Mouse (Mus musculus) CH12.LX (cell line): ENCODE results near the gene A530084C06Rik. TPM values are rescaled to one million over a fixed set of nuclear protein-coding genes. Genes with fewer than 3 reads are reported as not detected.

Experiments used
- DNase-seq: peaks from one replicate; pipeline ENCODE4 v3.0.0-alpha.2; 2013; ENCODE audit errors: extremely low read depth
- H3K27ac ChIP-seq: 2 replicates; pipeline ENCODE4 v1.5.1; 2012; ENCODE audit warnings: low read depth, mild to moderate bottlenecking, control low read depth, moderate library complexity; ENCODE audit not compliant: insufficient read depth
- H3K27me3 ChIP-seq: replicated peaks from 2 replicates; pipeline ENCODE3; 2012; ENCODE audit warnings: inconsistent platforms
- H3K36me3 ChIP-seq, 2 experiments: replicated peaks in 1 of 2; 2 replicates each; pipeline versions ENCODE3 to v1.6.1; 2012; ENCODE audit warnings: inconsistent platforms in 1 of 2, low read length in 1 of 2, mild to moderate bottlenecking in 1 of 2, mixed read lengths in 1 of 2, moderate library complexity in 1 of 2; ENCODE audit not compliant: control insufficient read depth in 1 of 2, insufficient read depth in 1 of 2
- H3K4me1 ChIP-seq, 2 experiments: 2 replicates each; pipeline ENCODE4 v1.6.1; 2012; ENCODE audit warnings: inconsistent platforms in 1 of 2, moderate library complexity in 1 of 2; ENCODE audit not compliant: insufficient read depth in 2 of 2, control insufficient read depth in 1 of 2
- H3K4me2 ChIP-seq: 2 replicates; pipeline ENCODE4 v1.6.1; 2012; ENCODE audit warnings: low read depth, mild to moderate bottlenecking, control low read depth; ENCODE audit not compliant: poor library complexity, insufficient read depth, severe bottlenecking
- H3K4me3 ChIP-seq, 3 experiments: fragments of 150-350 bp in 1 of 3; sonication (generic) in 1 of 3; replicated peaks in 1 of 3; 2 replicates each; pipeline versions ENCODE3 to v1.5.1; 2011 to 2012; ENCODE audit warnings: low read depth in 2 of 3, low read length in 2 of 3, mild to moderate bottlenecking in 2 of 3, moderate library complexity in 2 of 3, control low read depth in 1 of 3, improper control_type of control experiment in 1 of 3, inconsistent platforms in 1 of 3, mixed read lengths in 1 of 3; ENCODE audit not compliant: poor library complexity in 1 of 3
- H3K79me2 ChIP-seq: replicated peaks from 2 replicates; pipeline ENCODE4 v1.6.1; 2012; ENCODE audit warnings: mild to moderate bottlenecking, moderate library complexity; ENCODE audit not compliant: control insufficient read depth, poor library complexity, insufficient read depth, severe bottlenecking; ENCODE audit errors: extremely low read depth
- H3K9ac ChIP-seq: 2 replicates; pipeline ENCODE4 v1.6.1; 2012; ENCODE audit warnings: low read depth, mild to moderate bottlenecking, control low read depth, moderate library complexity; ENCODE audit not compliant: insufficient read depth
- H3K9me3 ChIP-seq: replicated peaks from 2 replicates; pipeline ENCODE3; 2012; ENCODE audit warnings: low read length, inconsistent platforms, mixed read lengths
- BHLHE40 ChIP-seq: IDR thresholded peaks from 2 replicates; pipeline ENCODE4 v1.6.1; 2011; ENCODE audit warnings: mild to moderate bottlenecking, low read depth, low read length, improper control_type of control experiment
- CHD1 ChIP-seq: IDR thresholded peaks from 2 replicates; pipeline ENCODE4 v1.6.1; 2012; ENCODE audit warnings: low read depth, low read length, improper control_type of control experiment, inconsistent platforms
- CHD2 ChIP-seq: IDR thresholded peaks from 2 replicates; pipeline ENCODE4 v1.6.1; 2011; ENCODE audit warnings: low read length, improper control_type of control experiment
- EP300 ChIP-seq: IDR thresholded peaks from 2 replicates; pipeline ENCODE4 v1.6.1; 2011; ENCODE audit warnings: low read length, improper control_type of control experiment
- ETS1 ChIP-seq: conservative IDR thresholded peaks from 2 replicates; pipeline ENCODE4 v1.6.1; 2012; ENCODE audit warnings: low read depth, mild to moderate bottlenecking, inconsistent platforms, low read length, improper control_type of control experiment, moderate library complexity
- HCFC1 ChIP-seq: IDR thresholded peaks from 2 replicates; pipeline ENCODE4 v1.6.1; 2012; ENCODE audit warnings: low read depth, mild to moderate bottlenecking, inconsistent platforms, low read length, improper control_type of control experiment
- IRF4 ChIP-seq: IDR thresholded peaks from 2 replicates; pipeline ENCODE4 v1.6.1; 2014; ENCODE audit warnings: low read depth, mild to moderate bottlenecking, inconsistent platforms, low read length, improper control_type of control experiment
- JUND ChIP-seq: conservative IDR thresholded peaks from 2 replicates; pipeline ENCODE4 v1.6.1; 2011; ENCODE audit warnings: low read depth, low read length, improper control_type of control experiment
- MAFK ChIP-seq: IDR thresholded peaks from 2 replicates; pipeline ENCODE4 v1.6.1; 2011; ENCODE audit warnings: low read length, improper control_type of control experiment; ENCODE audit not compliant: insufficient replicate concordance
- MAX ChIP-seq: IDR thresholded peaks from 2 replicates; pipeline ENCODE4 v1.6.1; 2011; ENCODE audit warnings: low read length, improper control_type of control experiment
- MAZ ChIP-seq: IDR thresholded peaks from 2 replicates; pipeline ENCODE4 v1.6.1; 2012; ENCODE audit warnings: low read depth, mild to moderate bottlenecking, inconsistent platforms, low read length, improper control_type of control experiment, moderate library complexity
- MXI1 ChIP-seq: IDR thresholded peaks from 2 replicates; pipeline ENCODE4 v1.6.1; 2011; ENCODE audit warnings: mild to moderate bottlenecking, low read depth, low read length, improper control_type of control experiment
- NRF1 ChIP-seq: IDR thresholded peaks from 2 replicates; pipeline ENCODE4 v1.6.1; 2014; ENCODE audit warnings: low read depth, mild to moderate bottlenecking, inconsistent platforms, low read length, improper control_type of control experiment, moderate library complexity
- PAX5 ChIP-seq: IDR thresholded peaks from 2 replicates; pipeline ENCODE4 v1.6.1; 2012; ENCODE audit warnings: low read length, inconsistent platforms, mixed read lengths
- POLR2A ChIP-seq: IDR thresholded peaks from 2 replicates; pipeline ENCODE4 v1.6.1; 2011; ENCODE audit warnings: low read depth, mild to moderate bottlenecking, improper control_type of control experiment, low read length
- RAD21 ChIP-seq: IDR thresholded peaks from 2 replicates; pipeline ENCODE4 v1.6.1; 2011; ENCODE audit warnings: low read depth, mild to moderate bottlenecking, low read length, improper control_type of control experiment, moderate library complexity
- SIN3A ChIP-seq: IDR thresholded peaks from 2 replicates; pipeline ENCODE4 v1.6.1; 2012; ENCODE audit warnings: low read length, improper control_type of control experiment, inconsistent platforms
- TCF12 ChIP-seq: IDR thresholded peaks from 2 replicates; pipeline ENCODE4 v1.6.1; 2014; ENCODE audit warnings: low read depth, mild to moderate bottlenecking, inconsistent platforms, low read length, improper control_type of control experiment
- UBTF ChIP-seq: IDR thresholded peaks from 2 replicates; pipeline ENCODE4 v1.6.1; 2012; ENCODE audit warnings: low read depth, mild to moderate bottlenecking, inconsistent platforms, low read length, improper control_type of control experiment, moderate library complexity
- USF1 ChIP-seq: IDR thresholded peaks from 2 replicates; pipeline ENCODE4 v1.6.1; 2014; ENCODE audit warnings: low read depth, mild to moderate bottlenecking, inconsistent platforms, low read length, improper control_type of control experiment
- USF2 ChIP-seq: conservative IDR thresholded peaks from 2 replicates; pipeline ENCODE4 v1.6.1; 2011; ENCODE audit warnings: low read depth, low read length, improper control_type of control experiment
- ZC3H11A ChIP-seq: IDR thresholded peaks from 2 replicates; pipeline ENCODE4 v1.6.1; 2012; ENCODE audit warnings: low read depth, mild to moderate bottlenecking, inconsistent platforms, low read length, improper control_type of control experiment
- ZKSCAN1 ChIP-seq: IDR thresholded peaks from 2 replicates; pipeline ENCODE4 v1.6.1; 2012; ENCODE audit warnings: low read depth, inconsistent platforms, low read length, improper control_type of control experiment, borderline replicate concordance
- ZNF384 ChIP-seq: IDR thresholded peaks from 2 replicates; pipeline ENCODE4 v1.6.1; 2012; ENCODE audit warnings: low read depth, low read length, improper control_type of control experiment, inconsistent platforms
- dilution Hi-C: fragments of 300-500 bp; cut with MboI; formaldehyde crosslinking; loops from 2 replicates; pipeline ENCODE4 v1.14.3; 2020; ENCODE audit warnings: low sequenced_read_pairs; ENCODE audit not compliant: extremely low pct_unique_long_range_greater_than_20kb, extremely low pct_ligation_motif_present
- in situ Hi-C: fragments of 300-500 bp; cut with MboI; formaldehyde crosslinking; loops from 3 replicates; pipeline ENCODE4 v1.14.3; 2019; ENCODE audit warnings: low sequenced_read_pairs, low pct_ligation_motif_present, low pct_unique_long_range_greater_than_20kb, mixed read lengths
- polyA plus RNA-seq: library from polyadenylated mRNA; unstranded; fragments of >175 nt; gene quantifications from 2 replicates; pipeline ENCODE4 v1.2.1, GENCODE M21; 2012; ENCODE audit warnings: low read depth; ENCODE audit not compliant: insufficient read length
- total RNA-seq, 2 experiments: library from RNA; depleted of rRNA; stranded (reverse); fragments of 300-350 nt in 1 of 2; fragments of >200 nt in 1 of 2; gene quantifications; 2 replicates each; pipeline ENCODE4 v1.2.3; 2012 to 2014

The A530084C06Rik gene
- total and polyA plus RNA-seq, 3 experiments: not detected

GRCm38 (mm10) chr13:31518411-31518886 is 40.7 kb downstream of the A530084C06Rik start:
- H3K27me3 ChIP-seq: no peaks in the 10 kb centered on the region
- no peaks in the 10 kb centered on the region for H3K79me2 ChIP-seq
- no peaks in the 10 kb centered on the region for H3K9me3 ChIP-seq
- in situ Hi-C loops (no loop called here), dilution Hi-C loops (no loop called here)
- DNase-seq: no peak
- no peaks in the 10 kb centered on the region for H3K36me3 ChIP-seq
- no peak overlapping the region for H3K4me3 ChIP-seq
- H3K4me1 ChIP-seq: no peaks in the 10 kb centered on the region
- H3K27ac ChIP-seq: no peak overlapping the region
- H3K9ac ChIP-seq: no peak overlapping the region
- H3K4me2 ChIP-seq: no peak overlapping the region
- TF ChIP-seq HCFC1 (no peak), UBTF (no peak), ETS1 (no peak), MAZ (no peak), RAD21 (no peak), ZKSCAN1 (no peak), ZC3H11A (no peak), POLR2A (no peak), SIN3A (no peak), MAX (no peak), IRF4 (no peak), ZNF384 (no peak), USF1 (no peak)
- TF ChIP-seq, all 38 proteins: peak for 0

- no peaks in the 10 kb centered on the region for H3K4me1 ChIP-seq
- no peak overlapping the region for H3K9ac ChIP-seq
- H3K9me3 ChIP-seq: no peaks in the 10 kb centered on the region
- no peaks in the 10 kb centered on the region for H3K27me3 ChIP-seq
- no peak for DNase-seq
- in situ Hi-C loops: no loop called here
- no peak overlapping the region for H3K4me3 ChIP-seq
- H3K4me2 ChIP-seq: no peak overlapping the region
- no peaks in the 10 kb centered on the region for H3K79me2 ChIP-seq
- TF ChIP-seq ZKSCAN1: no peak
- no peak for TF ChIP-seq MAFK
- no peak for TF ChIP-seq UBTF
- TF ChIP-seq BHLHE40: no peak
- no peak for TF ChIP-seq EP300
- TF ChIP-seq MAZ: no peak
- TF ChIP-seq IRF4: no peak
- no peak for TF ChIP-seq USF2
- no peak for TF ChIP-seq SIN3A
- TF ChIP-seq ETS1: no peak
- TF ChIP-seq ZC3H11A: no peak
- no peak for TF ChIP-seq PAX5
- no peak for TF ChIP-seq CHD2
- TF ChIP-seq NRF1: no peak
- TF ChIP-seq ZNF384: no peak
- TF ChIP-seq CHD1: no peak
- no peak for TF ChIP-seq JUND
- no peak for TF ChIP-seq RAD21
- no peak for TF ChIP-seq TCF12
- no peak for TF ChIP-seq MXI1
- dilution Hi-C loops: no loop called here
- H3K27ac ChIP-seq: no peak overlapping the region
- H3K36me3 ChIP-seq: no peaks in the 10 kb centered on the region
Observed at GRCm38 (mm10) chr13:31515261-31515660, 43.9 kb downstream of the A530084C06Rik start.
